Mouse (Mus musculus) yolk sac, embryonic 10.5 days (tissue): ENCODE measurements at regions not wholly inside any gene's neighbourhood (a gene's known extent, or its start where the extent isn't known, plus 50 kb on each side); places are given as distances from the start of the nearest gene placed in this dataset.

ENCODE experiments used
- DNase-seq: peaks from one replicate; pipeline ENCODE4 v3.0.0-alpha.2; 2017; ENCODE audit warnings: low spot score

DNA sequence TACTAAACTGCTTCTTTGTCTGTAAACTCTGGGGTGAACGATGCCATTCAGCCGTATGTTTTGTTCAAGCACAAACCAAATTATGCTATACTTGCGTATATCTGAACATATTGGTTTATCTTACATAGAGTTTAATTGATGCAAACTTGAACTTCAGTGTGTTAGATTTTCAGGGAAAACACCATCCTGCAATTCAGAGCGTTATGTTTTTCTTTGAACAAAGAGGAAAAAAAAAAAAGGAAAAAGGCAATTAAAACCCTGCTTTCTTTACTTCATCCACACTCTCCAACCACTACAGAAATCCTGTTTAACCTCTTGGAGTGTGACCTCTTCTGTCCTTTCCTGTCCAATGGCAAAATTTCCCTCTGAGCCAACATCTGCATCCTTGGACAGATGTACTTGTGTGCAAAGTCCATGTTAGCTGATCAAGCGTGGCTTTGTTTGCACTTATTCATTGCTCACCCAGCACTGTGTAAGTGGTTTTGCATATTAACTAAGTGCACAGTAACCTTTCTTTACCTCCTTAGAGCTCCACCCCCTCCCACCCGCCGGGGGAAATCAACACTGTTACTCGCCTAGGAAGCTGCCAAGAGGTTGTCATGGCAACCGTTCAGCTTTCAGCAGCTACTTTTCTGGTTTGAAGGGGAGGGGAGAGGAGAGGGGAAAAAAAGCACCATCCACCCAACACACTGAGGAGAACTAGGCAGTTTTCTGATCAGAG is 174.4 kb upstream of the Klf12 start:
- peak; percentile 82 for DNase-seq

DNA sequence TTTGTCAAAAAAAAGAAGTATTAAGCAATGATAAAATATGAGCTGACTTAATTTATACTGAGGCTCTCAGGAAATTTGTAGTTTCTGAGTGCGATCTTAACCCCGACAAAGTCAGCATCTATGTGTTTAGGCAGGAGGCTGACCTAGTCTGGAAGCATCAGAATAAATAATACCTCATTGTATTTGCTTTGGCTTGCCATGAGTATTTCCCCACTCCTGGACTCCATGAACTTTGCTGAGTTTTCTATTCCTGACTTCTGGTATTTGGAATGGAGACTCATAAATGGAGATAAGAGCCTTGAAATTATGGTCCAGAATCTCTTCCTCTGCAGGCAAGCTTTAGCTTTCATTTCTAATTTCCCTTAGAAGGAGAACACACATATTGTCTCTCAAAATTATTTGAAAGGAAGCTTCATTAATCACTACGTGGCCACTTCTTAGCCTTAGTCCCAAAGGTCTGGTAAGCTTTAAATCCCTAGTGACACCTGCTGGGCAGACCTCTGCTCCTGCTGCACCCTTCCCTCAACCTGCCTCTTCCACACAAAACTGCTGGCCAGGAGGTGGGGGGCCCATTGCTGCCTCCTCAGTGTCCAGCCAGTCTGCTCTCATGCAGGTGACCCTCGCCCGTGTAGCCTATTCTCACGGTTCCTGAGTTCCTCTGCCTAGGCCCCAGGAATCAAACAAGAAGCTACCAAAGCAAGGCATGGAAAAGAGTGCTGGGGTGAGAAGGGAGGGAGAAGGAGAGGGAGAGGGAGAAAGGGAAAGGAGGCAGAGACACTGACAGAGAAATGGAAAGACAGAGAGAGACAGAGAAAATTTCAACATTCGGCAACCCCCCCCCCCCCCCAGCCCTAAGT is 173.6 kb upstream of the Klf12 start:
- DNase-seq = peak; percentile 56

DNA sequence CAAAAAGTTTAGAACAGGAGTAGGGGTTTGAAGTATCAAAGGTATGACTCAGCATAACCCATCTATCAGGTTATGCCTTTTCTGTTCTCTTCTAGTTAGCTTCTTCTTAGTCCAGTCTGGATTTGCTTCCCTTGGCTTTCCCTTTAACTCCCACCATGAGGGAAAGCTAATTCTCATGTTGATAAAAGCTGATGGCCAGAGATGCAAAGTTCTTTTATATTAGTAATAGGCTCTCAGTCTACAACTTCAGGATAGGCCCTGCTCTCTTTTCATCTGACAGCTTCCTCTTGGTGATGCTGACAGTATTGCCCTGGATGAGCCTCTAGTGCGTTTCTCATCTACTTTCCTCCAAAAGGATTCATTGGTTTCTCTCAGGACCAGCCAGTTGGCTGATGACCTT is 161.7 kb upstream of the Klf12 start:
- no peak for DNase-seq

DNA sequence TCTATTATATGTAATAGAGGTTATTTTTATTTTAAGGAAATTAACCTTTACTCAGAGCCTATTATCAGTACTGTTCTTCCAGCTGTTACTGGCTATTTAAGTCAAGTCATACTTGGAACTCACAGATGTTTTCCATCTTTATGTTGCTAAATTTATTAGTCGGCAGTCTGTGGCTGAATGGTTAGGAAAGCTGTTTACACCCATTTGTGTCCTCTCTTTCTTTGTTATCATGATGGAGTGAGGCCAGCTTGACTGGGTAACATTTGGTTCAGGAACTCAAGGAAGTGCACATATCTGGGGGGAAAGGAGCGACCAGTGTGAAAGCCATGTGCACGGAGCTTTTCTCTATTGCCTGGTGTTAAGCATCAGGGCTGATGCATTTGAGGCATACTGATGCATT is 160.4 kb upstream of the Klf12 start:
- DNase-seq = no peak

DNA sequence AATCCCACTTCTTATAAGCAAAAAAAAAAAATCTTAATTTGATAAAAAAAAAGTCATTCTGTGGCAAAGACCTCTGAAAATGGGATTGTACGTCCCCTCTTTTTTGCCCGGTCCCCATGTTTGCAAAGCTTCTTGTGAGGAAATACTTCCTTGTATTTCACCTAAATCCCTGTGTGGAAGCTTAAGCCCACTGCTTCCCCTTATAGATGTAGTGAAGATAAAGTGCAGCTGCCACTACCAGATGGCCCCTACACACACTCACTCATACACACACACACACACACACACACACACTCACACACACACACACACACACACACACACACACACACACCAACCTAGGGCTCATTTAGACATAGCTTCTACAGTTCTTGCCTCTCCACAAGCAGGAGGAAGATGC is 159.6 kb upstream of the Klf12 start:
- no peak for DNase-seq

DNA sequence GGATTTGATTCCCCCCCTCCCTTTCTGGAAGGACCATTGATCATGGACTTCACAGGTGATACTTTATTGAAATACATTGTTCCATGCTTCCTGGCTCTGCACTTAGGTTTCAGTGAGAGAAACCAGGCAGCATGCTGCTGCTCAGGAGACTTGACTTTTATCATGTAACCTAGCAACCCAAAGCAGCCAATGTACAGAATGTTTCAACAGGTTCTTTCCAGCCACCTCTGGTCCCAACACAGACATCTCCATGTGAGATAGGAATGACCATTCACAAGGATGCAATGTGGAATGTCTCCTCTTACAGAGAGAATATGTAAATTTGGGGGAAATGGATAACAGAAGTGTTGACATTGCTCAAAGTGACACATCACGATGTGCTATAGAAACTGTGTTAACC is 153.1 kb upstream of the Klf12 start:
- no peak for DNase-seq

DNA sequence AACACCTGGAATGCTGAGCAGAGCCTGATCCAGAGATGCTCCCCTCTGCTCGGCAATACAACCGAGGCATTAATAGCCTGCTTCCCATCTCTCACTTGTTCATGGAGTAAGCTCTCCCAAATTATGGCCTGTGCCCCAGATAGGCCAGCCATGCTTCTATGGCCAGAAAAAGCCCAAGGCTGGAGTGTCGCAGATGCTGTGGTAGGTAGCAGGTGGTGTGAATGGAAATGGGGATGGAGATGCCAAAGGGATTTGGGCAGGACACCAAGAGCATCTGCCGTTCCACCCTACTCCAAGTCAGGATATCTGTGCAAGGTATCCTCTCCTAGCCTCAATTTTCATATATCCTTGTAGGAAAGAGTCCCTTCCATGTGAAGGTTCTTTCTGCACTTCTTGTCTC is 145.2 kb upstream of the Klf12 start:
- no peak for DNase-seq

DNA sequence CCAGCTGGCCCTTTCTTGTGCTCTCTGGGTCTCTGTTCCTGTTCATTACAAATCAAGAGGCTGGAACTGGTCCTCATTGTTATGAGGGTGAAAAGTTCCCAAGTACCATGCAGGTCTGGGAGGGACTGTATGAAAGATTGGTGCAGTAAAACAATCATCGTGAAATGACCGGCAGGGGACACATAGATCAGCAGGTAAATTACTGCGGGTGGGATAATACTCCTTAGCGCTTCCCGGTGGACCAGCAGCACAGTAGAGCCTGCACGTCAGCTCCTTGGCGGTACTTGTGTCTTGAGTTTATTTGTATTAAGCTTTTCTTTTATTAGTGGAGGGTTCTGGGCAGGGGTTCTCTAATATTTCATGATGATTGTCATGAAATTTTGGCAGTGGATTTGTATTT is 141.9 kb upstream of the Klf12 start:
- no peak for DNase-seq

DNA sequence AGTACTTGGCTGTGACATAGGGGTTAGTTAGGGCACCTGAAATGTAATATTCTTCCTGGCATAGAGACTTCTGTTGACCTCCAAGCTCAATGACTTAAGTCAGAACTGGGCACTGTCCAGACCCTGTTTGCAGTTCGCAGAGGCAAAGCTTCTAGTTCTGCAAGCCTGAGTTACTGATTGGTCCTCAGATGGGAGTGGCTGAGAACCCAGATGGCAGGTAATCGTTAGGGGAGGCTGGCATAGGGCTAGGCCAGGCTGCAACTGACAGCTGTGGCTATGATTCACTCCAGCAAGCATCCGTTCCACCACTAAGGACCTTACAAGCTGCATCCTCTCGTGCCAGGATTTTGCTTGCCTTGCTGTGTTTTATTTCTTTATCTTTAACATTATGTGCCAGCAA is 139.3 kb upstream of the Klf12 start:
- DNase-seq = no peak

DNA sequence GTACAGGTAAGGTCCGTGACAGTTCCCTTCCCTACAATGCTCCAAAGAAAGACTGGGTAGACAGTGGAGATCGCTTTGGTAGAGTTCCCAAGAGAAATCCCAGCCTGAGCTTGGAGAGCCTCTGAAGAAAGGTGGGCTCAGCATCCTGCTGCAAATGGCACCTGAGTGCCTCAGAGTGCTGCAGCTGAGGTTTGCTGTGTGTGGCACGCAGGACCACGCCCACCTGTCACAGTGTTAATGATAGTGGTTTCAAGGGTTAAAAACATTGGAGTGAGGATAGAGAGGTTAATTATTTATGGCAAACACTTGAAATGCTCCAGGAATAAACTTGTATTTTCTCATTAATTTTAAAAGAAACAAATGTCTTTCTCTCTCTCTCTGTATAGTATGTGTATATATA is 137.2 kb upstream of the Klf12 start:
- no peak for DNase-seq

DNA sequence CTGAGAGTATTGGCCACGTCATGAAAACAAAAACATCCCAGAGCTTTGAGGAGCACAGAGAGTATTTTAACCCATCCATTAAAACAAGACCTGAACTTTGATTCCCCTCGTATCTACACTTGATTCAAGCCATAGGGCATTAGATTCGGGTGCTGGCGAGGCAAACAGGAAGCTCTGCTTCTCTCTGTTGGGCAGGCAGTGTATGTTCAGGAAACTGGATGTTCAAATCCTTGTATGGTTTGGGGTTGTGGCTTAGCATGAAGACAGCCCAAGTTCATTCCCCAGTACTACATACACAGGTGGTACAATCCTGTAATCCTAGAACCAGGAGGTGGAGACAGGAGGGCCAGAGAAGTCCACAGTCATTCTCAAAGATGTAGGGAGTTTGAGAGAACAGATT is 130.6 kb upstream of the Klf12 start:
- no peak for DNase-seq

DNA sequence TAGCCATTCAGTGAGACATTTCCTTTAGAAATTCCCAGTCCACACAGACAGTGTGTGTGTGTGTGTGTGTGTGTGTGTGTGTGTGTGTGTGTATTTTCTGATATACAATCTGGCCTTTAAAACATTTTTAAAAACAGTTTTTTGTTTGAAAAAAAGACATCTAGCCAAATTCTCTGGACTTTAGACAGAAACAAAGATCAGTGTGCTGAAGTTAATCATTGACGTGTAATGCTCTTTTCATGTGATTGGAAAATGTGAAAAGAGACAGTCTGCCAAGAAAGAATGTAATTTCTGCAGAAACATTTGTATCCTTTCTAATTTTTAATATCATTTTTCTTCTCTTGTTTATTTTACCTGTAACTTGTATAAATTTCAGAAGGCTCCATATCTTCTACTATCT is 127.7 kb upstream of the Klf12 start:
- DNase-seq = no peak

DNA sequence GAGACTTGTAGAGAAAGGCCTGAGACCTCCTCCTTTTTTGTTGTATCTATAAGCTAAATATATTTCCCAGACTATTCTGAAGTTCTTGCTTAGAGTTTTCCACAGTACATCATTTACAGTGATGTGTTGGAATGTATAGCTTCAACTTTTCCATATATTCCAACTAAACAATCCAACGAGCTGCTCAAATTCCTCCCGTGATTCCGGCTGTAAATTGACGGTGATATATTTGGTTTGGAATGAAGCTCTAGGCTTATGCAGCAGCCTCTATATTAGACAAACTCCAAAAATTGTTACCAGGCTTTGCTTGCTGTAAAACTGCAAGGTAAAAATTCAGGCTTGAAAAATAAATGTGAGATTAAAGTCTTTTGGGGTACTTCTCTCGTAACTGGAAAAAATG is 112.7 kb upstream of the Klf12 start:
- no peak for DNase-seq

DNA sequence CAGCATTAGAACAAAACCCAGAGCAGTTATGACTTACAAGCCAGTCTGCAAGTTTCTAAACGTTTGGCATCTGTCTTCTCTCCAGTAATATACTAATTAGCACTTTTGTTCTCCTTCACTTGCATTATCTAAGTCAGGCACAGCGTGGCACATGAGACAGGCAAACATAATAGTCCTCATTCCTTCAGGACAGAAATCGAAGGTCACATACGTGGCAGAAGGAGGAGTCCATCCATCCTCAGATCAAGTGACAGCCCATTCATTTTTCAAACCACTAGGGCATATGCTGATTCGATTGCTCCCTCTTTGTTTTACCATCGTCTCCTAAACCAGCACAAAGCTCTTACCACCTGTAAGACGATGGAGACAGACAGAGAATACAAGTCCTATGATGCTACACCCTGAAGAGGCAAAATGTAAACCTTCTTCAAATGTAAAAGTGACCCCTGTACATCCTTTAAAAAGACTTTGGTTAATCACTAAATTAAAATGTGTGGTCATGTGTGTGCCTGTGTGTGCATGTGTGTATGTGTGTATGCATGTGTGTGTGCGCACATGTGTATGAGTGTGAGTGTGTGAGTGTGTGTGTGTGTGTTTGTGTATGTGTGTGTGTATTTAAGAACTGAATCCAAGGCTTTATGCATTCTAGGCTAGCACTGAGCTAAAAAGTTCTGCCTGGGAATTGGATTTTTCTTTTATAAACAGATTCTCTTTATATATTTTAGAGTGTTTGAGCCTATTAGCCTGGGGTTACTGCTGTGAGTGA is 90.9 kb upstream of the Klf12 start:
- DNase-seq = no peak

DNA sequence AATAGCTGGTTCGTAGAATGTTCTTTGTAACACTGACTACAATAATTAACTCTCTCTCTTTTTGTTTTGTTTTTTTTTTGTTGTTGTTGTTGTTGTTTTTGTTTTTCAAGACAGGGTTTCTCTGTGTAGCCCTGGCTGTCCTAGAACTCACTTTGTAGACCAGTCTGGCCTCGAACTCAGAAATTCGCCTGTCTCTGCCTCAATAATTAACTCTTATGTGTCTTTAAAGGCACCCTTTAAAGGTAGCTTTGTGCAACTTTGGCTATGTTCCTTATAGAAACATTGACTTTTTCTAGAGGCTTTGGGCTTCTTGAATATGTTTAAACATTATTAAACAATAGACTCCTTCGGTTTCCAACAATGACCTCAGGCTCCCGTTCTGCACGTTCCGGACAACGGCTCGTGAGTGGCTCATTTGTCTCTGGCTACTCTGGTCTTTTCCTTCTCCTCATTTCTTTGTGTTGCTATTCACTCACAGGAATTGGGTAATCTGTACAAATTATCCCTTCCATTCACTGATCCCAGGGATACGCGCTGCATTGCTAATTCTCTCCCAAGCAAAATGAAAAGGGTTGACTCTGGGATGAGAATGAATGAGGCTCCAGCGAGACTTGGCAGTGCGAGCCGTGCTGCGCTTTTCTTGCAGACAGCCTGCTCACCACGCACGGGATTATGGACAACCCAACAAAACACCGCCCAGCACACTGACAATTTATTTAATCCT is 90.2 kb upstream of the Klf12 start:
- no peak for DNase-seq

DNA sequence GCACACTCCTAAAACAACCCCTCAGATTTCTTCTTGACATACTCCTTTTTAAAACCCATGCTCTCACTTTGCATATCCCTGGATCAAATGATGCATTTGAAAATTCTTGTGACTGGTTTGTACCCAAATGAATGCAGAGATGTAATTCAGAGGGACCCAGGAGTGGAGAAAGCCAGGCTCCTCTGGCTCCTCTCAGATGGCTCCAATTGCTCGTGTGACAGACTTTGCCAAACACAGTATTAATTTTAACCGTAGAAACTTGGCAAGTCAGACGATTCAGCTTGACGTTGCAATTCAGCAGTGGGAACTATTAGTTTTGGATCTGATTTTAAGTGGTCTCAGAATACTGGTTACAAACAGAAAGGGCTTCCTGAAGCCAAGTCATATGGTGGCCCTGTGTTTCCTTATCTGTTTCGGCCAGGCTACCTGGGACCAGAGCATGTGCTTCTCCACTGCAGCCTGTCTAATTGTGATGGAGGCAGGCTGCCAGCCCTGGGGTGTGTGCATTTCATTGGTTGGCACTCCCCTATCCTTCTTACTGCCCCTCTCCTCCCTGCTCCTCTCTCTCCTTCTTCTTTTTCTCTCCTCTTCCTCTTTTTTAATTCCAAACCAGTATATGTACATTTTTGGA is 81.9 kb upstream of the Klf12 start:
- DNase-seq = no peak

DNA sequence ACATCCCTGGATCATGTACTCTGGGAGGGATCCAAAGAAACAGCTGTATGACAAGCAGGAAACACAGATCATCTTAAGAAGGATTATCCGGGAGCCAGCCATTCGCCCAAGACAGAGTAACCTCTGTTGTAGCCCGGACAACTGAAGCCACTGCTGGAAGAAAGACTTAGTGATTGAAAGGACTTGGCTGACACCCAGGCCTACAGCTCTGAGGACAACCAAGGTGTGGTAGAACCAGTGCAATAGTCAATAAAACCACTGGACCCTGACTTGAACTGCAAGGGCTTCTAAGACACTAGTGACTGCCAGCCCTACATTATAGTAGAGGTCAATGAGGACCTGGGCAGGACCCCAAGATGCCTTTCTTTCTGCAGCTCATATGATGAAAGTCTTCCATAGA is 78.3 kb upstream of the Klf12 start:
- DNase-seq = no peak

DNA sequence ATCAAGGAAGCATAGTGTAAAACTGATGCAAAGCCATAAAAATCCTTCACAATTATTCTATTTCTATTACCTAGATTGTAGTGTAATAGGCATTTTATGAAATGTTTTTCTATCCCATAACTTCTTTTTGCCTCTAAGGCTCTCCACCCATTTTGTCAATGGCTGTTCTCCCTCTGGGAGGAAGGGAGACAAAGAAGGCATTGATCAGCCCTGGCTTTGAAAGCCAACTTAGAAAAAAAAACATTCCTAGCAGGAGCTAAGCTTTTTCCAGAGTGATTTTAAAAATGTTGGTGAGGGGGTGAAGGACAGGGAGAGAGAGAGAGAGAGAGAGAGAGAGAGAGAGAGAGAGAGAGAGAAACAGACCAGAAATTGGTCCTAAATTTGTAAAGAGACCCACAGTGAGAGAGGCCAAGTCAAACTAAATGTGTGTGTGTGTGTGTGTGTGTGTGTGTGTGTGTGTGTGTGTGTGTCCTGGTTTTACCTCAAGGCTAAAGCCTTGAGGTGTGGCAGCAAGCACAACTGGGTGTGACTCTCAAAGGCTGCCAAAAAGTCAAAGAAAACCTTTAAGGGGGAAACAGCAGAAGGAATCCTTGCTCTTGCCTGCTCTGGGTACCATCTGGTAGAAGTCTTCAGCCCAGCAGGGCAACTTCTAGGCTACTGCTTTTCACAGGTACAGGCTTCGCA is 77.0 kb upstream of the Klf12 start:
- no peak for DNase-seq

DNA sequence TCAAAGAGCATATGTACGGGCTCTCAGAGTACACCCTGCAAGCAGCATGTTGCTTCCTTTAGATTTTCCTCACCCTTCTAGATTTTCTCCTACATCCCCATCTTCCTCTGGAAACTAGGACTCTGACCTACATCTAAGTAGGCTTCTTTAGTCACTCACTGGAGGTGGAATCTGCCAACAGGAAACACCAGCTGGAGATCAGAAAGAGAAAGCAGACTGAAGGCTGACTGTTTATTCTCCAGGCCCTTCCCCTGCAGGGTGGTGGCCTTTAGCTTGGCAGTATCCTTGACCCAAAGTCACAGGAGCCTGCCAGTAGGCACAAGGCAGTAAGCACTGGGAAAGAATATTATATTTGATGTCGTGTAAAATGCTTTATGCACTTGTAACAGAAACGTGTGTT is 75.4 kb upstream of the Klf12 start:
- DNase-seq = no peak

DNA sequence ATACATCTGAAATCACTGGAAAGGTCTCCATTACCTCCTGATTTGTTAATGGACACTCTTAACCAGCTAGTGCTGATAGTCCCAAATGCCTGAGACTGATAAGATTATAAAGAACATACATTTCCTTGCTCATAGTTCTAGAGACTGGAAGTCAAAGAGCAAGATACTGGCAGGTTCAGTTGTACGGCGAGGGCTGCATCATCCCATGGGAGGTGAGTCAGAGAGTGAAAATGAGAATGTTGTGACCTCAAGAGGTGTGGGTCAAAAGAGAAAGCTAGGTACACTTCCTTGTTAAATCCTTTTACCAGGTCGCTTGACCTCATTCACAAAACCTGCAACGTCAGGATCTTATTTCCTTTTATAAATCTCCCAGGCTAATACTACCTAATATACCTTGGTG is 72.7 kb upstream of the Klf12 start:
- no peak for DNase-seq

DNA sequence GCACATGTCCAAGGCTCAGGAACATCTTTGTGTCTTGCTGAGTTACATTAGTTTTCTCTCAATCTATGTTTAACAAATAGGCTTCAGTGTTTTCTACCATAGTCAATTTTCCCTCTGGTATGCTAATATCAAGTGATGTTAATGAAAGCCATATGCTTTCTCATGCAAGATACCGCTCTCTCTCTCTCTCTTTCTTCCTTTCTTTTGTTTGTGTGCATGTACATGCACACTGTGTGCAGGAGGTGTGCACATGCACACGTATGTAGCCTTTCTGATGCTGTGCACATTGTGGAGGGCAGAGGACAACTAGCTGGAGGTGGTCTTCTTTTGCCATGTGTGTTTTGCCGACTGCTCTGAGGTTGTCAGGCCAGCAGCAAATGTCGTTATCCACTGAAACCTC is 69.0 kb upstream of the Klf12 start:
- no peak for DNase-seq
